Mouse (Mus musculus): ENCODE measurements at regions not wholly inside any gene's neighbourhood (a gene's known extent, or its start where the extent isn't known, plus 50 kb on each side); places are given as distances from the start of the nearest gene placed in this dataset.

GRCm38 (mm10) chr1:71864749-71865148, 211.7 kb upstream of the Fn1 start:
- TF ChIP-seq CTCF (IDR thresholded peaks at IDR 0.05; ENCODE audit: borderline replicate concordance, insufficient read depth, low read depth, low read length) (no peak), POLR2A (IDR thresholded peaks at IDR 0.05; ENCODE audit: borderline replicate concordance, insufficient read depth, low read length) (no peak)
